Mouse (Mus musculus): ENCODE measurements around the gene Aebp2.
"Not testable (repeated sequence)": the region's sequence is repeated elsewhere in the genome, so short reads cannot be mapped to it uniquely, and the experiment has no call there.

Gene Aebp2

GRCm38 (mm10) chr6:140622391-140623225, at the start of gene Aebp2:
Gene Aebp2 (plus strand): TSS chr6:140622663.
- peak; percentile 16 for DNase-seq (ENCODE audit: low spot score)

GRCm38 (mm10) chr6:140574943-140575342, 47.5 kb upstream of the Aebp2 start:
- no peak for DNase-seq (ENCODE audit: low spot score)

GRCm38 (mm10) chr6:140576133-140576532, 46.3 kb upstream of the Aebp2 start:
- DNase-seq (ENCODE audit: low spot score) = no peak

GRCm38 (mm10) chr6:140576961-140577821, 45.3 kb upstream of the Aebp2 start:
- no peak for DNase-seq (ENCODE audit: low spot score)

GRCm38 (mm10) chr6:140577822-140578170, 44.7 kb upstream of the Aebp2 start:
- DNase-seq (ENCODE audit: low spot score) = no peak

- DNase-seq (ENCODE audit: low spot score) = not testable (repeated sequence)
Observed at GRCm38 (mm10) chr6:140578985-140579384, 43.5 kb upstream of the Aebp2 start.

GRCm38 (mm10) chr6:140580170-140580569, 42.3 kb upstream of the Aebp2 start:
- DNase-seq (ENCODE audit: low spot score) = no peak

- no peak for DNase-seq (ENCODE audit: low spot score)
Observed at GRCm38 (mm10) chr6:140586714-140587259, 35.7 kb upstream of the Aebp2 start.

- no peak for DNase-seq (ENCODE audit: low spot score)
Observed at GRCm38 (mm10) chr6:140591331-140591730, 31.1 kb upstream of the Aebp2 start.

- no peak for DNase-seq (ENCODE audit: low spot score)
Observed at GRCm38 (mm10) chr6:140592713-140593112, 29.8 kb upstream of the Aebp2 start.

GRCm38 (mm10) chr6:140593420-140594170, 28.9 kb upstream of the Aebp2 start:
- DNase-seq (ENCODE audit: low spot score) = peak; percentile 43

GRCm38 (mm10) chr6:140595551-140595950, 26.9 kb upstream of the Aebp2 start:
- DNase-seq (ENCODE audit: low spot score) = not testable (repeated sequence)

- DNase-seq (ENCODE audit: low spot score) = no peak
Observed at GRCm38 (mm10) chr6:140597381-140598329, 24.8 kb upstream of the Aebp2 start.

GRCm38 (mm10) chr6:140598516-140598915, 23.9 kb upstream of the Aebp2 start:
- DNase-seq (ENCODE audit: low spot score) = no peak

GRCm38 (mm10) chr6:140599337-140599736, 23.1 kb upstream of the Aebp2 start:
- DNase-seq (ENCODE audit: low spot score) = no peak

- DNase-seq (ENCODE audit: low spot score) = not testable (repeated sequence)
Observed at GRCm38 (mm10) chr6:140600671-140601070, 21.8 kb upstream of the Aebp2 start.

GRCm38 (mm10) chr6:140601175-140601574, 21.3 kb upstream of the Aebp2 start:
- no peak for DNase-seq (ENCODE audit: low spot score)

GRCm38 (mm10) chr6:140603228-140603944, 19.1 kb upstream of the Aebp2 start:
- no peak for DNase-seq (ENCODE audit: low spot score)

- not testable (repeated sequence) for DNase-seq (ENCODE audit: low spot score)
Observed at GRCm38 (mm10) chr6:140605173-140605572, 17.3 kb upstream of the Aebp2 start.

- no peak for DNase-seq (ENCODE audit: low spot score)
Observed at GRCm38 (mm10) chr6:140605732-140606131, 16.7 kb upstream of the Aebp2 start.
